Mouse (Mus musculus): Measurements from ENCODE around the gene Snrk. TPM values are rescaled to one million over a fixed set of nuclear protein-coding genes. Genes with fewer than 3 reads are reported as not detected.

The Snrk gene
- polyA plus RNA-seq, 1 experiment from 2014 or later, result 25.5 TPM

GRCm38 (mm10) chr9:122152063-122152462 is 35.0 kb downstream of the Snrk start:
- Histone ChIP-seq H3K4me1 (ENCODE audit: insufficient read depth) (peaks cover 25% of the 10 kb centered on the region), H3K9me3 (ENCODE audit: low read length) (no peaks in the 10 kb centered on the region), H3K9ac (replicated peaks) (no peak overlapping the region), H3K27me3 (ENCODE audit: insufficient read depth, low read length) (no peaks in the 10 kb centered on the region), H3K27ac (ENCODE audit: low read depth) (no peak overlapping the region), H3K36me3 (replicated peaks; ENCODE audit: insufficient read depth, low read length) (peaks cover 16% of the 10 kb centered on the region), H3K4me2 (ENCODE audit: low read depth, low read length) (no peak overlapping the region), H3K4me3 (ENCODE audit: low read depth, low read length) (no peak overlapping the region)
- no peak for DNase-seq
- TF ChIP-seq CTCF (IDR thresholded peaks at IDR 0.05; ENCODE audit: low read depth) (no peak), EP300 (IDR thresholded peaks at IDR 0.05; ENCODE audit: low read depth) (no peak)
- WGBS (ENCODE audit: insufficient replicate concordance), result 73% methylated on average over 4 of the region's 4 CpGs
- ATAC-seq, result no peak

- no peak overlapping the region for H3K4me2 ChIP-seq (ENCODE audit: low read depth, low read length)
- ATAC-seq (no peak), DNase-seq (no peak)
- no peaks in the 10 kb centered on the region for H3K9me3 ChIP-seq (ENCODE audit: low read length)
- peaks cover 20% of the 10 kb centered on the region for H3K36me3 ChIP-seq (replicated peaks; ENCODE audit: insufficient read depth, low read length)
- peaks cover 25% of the 10 kb centered on the region for H3K4me1 ChIP-seq (ENCODE audit: insufficient read depth)
- no peaks in the 10 kb centered on the region for H3K27me3 ChIP-seq (ENCODE audit: insufficient read depth, low read length)
- H3K27ac ChIP-seq (ENCODE audit: low read depth), result no peak overlapping the region
- no peak overlapping the region for H3K4me3 ChIP-seq (ENCODE audit: low read depth, low read length)
- no peak for TF ChIP-seq CTCF (IDR thresholded peaks at IDR 0.05; ENCODE audit: low read depth)
- TF ChIP-seq EP300 (IDR thresholded peaks at IDR 0.05; ENCODE audit: low read depth), result no peak
- no peak overlapping the region for H3K9ac ChIP-seq (replicated peaks)
- WGBS (ENCODE audit: insufficient replicate concordance), result 71% methylated on average over 1 of the region's 1 CpGs
Observed at GRCm38 (mm10) chr9:122152501-122152900, 35.4 kb downstream of the Snrk start.

GRCm38 (mm10) chr9:122153436-122153835 is 36.4 kb downstream of the Snrk start:
- no peak overlapping the region for H3K9ac ChIP-seq (replicated peaks)
- no peak for DNase-seq
- H3K4me2 ChIP-seq (ENCODE audit: low read depth, low read length), result no peak overlapping the region
- no peak overlapping the region for H3K27ac ChIP-seq (ENCODE audit: low read depth)
- H3K4me3 ChIP-seq (ENCODE audit: low read depth, low read length), result no peak overlapping the region
- no peak for ATAC-seq
- TF ChIP-seq CTCF (IDR thresholded peaks at IDR 0.05; ENCODE audit: low read depth), result no peak
- no peak for TF ChIP-seq EP300 (IDR thresholded peaks at IDR 0.05; ENCODE audit: low read depth)
- WGBS (ENCODE audit: insufficient replicate concordance), result 75% methylated on average over 3 of the region's 3 CpGs
- H3K27me3 ChIP-seq (ENCODE audit: insufficient read depth, low read length), result no peaks in the 10 kb centered on the region
- peaks cover 25% of the 10 kb centered on the region for H3K4me1 ChIP-seq (ENCODE audit: insufficient read depth)
- peaks cover 23% of the 10 kb centered on the region for H3K36me3 ChIP-seq (replicated peaks; ENCODE audit: insufficient read depth, low read length)
- H3K9me3 ChIP-seq (ENCODE audit: low read length), result no peaks in the 10 kb centered on the region

GRCm38 (mm10) chr9:122155193-122155592 is 38.1 kb downstream of the Snrk start:
- Histone ChIP-seq H3K9ac (replicated peaks) (no peak overlapping the region), H3K4me3 (ENCODE audit: low read depth, low read length) (no peak overlapping the region), H3K4me1 (ENCODE audit: insufficient read depth) (peaks cover 14% of the 10 kb centered on the region; the same call in 1 of the 2 replicates), H3K4me2 (ENCODE audit: low read depth, low read length) (no peak overlapping the region), H3K36me3 (replicated peaks; ENCODE audit: insufficient read depth, low read length) (peaks cover 32% of the 10 kb centered on the region), H3K27ac (ENCODE audit: low read depth) (no peak overlapping the region), H3K27me3 (ENCODE audit: insufficient read depth, low read length) (no peaks in the 10 kb centered on the region), H3K9me3 (ENCODE audit: low read length) (no peaks in the 10 kb centered on the region)
- ATAC-seq (no peak), DNase-seq (no peak)
- no peak for TF ChIP-seq CTCF (IDR thresholded peaks at IDR 0.05; ENCODE audit: low read depth)
- TF ChIP-seq EP300 (IDR thresholded peaks at IDR 0.05; ENCODE audit: low read depth), result no peak
- WGBS (ENCODE audit: insufficient replicate concordance), result 91% methylated on average over 1 of the region's 1 CpGs

GRCm38 (mm10) chr9:122156389-122157078 is 39.5 kb downstream of the Snrk start:
- no peaks in the 10 kb centered on the region for H3K27me3 ChIP-seq (ENCODE audit: insufficient read depth, low read length)
- DNase-seq (no peak), ATAC-seq (no peak)
- H3K4me3 ChIP-seq (ENCODE audit: low read depth, low read length), result no peak overlapping the region
- WGBS (ENCODE audit: insufficient replicate concordance), result 66% methylated on average over 5 of the region's 5 CpGs
- H3K4me1 ChIP-seq (ENCODE audit: insufficient read depth), result peaks cover 10% of the 10 kb centered on the region; the same call in 1 of the 2 replicates
- H3K27ac ChIP-seq (ENCODE audit: low read depth), result no peak overlapping the region
- no peak overlapping the region for H3K9ac ChIP-seq (replicated peaks)
- H3K9me3 ChIP-seq (ENCODE audit: low read length), result no peaks in the 10 kb centered on the region
- no peak overlapping the region for H3K4me2 ChIP-seq (ENCODE audit: low read depth, low read length)
- TF ChIP-seq EP300 (IDR thresholded peaks at IDR 0.05; ENCODE audit: low read depth), result no peak
- peak; percentile 56 for TF ChIP-seq CTCF (IDR thresholded peaks at IDR 0.05; ENCODE audit: low read depth)
- H3K36me3 ChIP-seq (replicated peaks; ENCODE audit: insufficient read depth, low read length), result peaks cover 41% of the 10 kb centered on the region

GRCm38 (mm10) chr9:122157079-122157441 is 40.0 kb downstream of the Snrk start:
- Histone ChIP-seq H3K9ac (replicated peaks) (no peak overlapping the region), H3K9me3 (ENCODE audit: low read length) (no peaks in the 10 kb centered on the region), H3K27ac (ENCODE audit: low read depth) (no peak overlapping the region), H3K4me2 (ENCODE audit: low read depth, low read length) (no peak overlapping the region), H3K4me3 (ENCODE audit: low read depth, low read length) (no peak overlapping the region), H3K27me3 (ENCODE audit: insufficient read depth, low read length) (no peaks in the 10 kb centered on the region), H3K36me3 (replicated peaks; ENCODE audit: insufficient read depth, low read length) (peaks cover 41% of the 10 kb centered on the region), H3K4me1 (ENCODE audit: insufficient read depth) (peaks cover 6% of the 10 kb centered on the region; the same call in 1 of the 2 replicates)
- 87% methylated on average over 14 of the region's 14 CpGs for WGBS (ENCODE audit: insufficient replicate concordance)
- no peak for ATAC-seq
- DNase-seq, result no peak
- no peak for TF ChIP-seq EP300 (IDR thresholded peaks at IDR 0.05; ENCODE audit: low read depth)
- no peak for TF ChIP-seq CTCF (IDR thresholded peaks at IDR 0.05; ENCODE audit: low read depth)

Data from liver, postnatal 0 days (tissue).